Mouse (Mus musculus) heart, embryonic 16.5 days (tissue): ENCODE data around the gene March6. TPM values are rescaled to one million over a fixed set of nuclear protein-coding genes. Genes with fewer than 3 reads are reported as not detected.
A peak's percentile ranks its signal among the peaks of the same experiment; 100 is the strongest.

Experiments
- ATAC-seq: fragments of 200-750 bp; cut with Nextera tagmentation; replicated peaks from 2 replicates; pipeline ENCODE4 v1.8.0; 2017; ENCODE audit warnings: moderate number of reproducible peaks; ENCODE audit not compliant: insufficient read depth, low FRiP score; ENCODE audit errors: extremely low read depth
- H3K27ac ChIP-seq: fragments of 300-500 bp; sonication (generic); 2 replicates; pipeline ENCODE4 v1.5.1; 2014; ENCODE audit warnings: mild to moderate bottlenecking, low read length, control low read depth, moderate library complexity
- H3K27me3 ChIP-seq: fragments of 300-500 bp; sonication (generic); 2 replicates; pipeline ENCODE4 v1.6.1; 2014; ENCODE audit warnings: low read length, mixed read lengths; ENCODE audit not compliant: control insufficient read depth, insufficient read depth
- H3K36me3 ChIP-seq: fragments of 300-500 bp; sonication (generic); 2 replicates; pipeline ENCODE4 v1.6.1; 2014; ENCODE audit not compliant: control insufficient read depth, insufficient read depth
- H3K4me1 ChIP-seq: fragments of 300-500 bp; sonication (generic); 2 replicates; pipeline ENCODE4 v1.6.1; 2014; ENCODE audit warnings: low read length, mixed read lengths; ENCODE audit not compliant: control insufficient read depth, insufficient read depth
- H3K4me2 ChIP-seq: fragments of 300-500 bp; sonication (generic); 2 replicates; pipeline ENCODE4 v1.6.1; 2014; ENCODE audit warnings: low read depth, mild to moderate bottlenecking, control low read depth, low read length
- H3K4me3 ChIP-seq: fragments of 300-500 bp; sonication (generic); 2 replicates; pipeline ENCODE4 v1.5.1; 2014; ENCODE audit warnings: mild to moderate bottlenecking, control low read depth, low read length
- H3K9ac ChIP-seq: fragments of 300-500 bp; sonication (generic); 2 replicates; pipeline ENCODE4 v1.6.1; 2014; ENCODE audit warnings: low read length, control low read depth
- H3K9me3 ChIP-seq: fragments of 300-500 bp; sonication (generic); replicated peaks from 2 replicates; pipeline ENCODE4 v1.6.1; 2016; ENCODE audit warnings: low read length; ENCODE audit not compliant: control insufficient read depth
- WGBS: fragments of 180-500 bp; shearing (Covaris S2); extraction: QIAGEN DNeasy Blood & Tissue Kit; methylation state at CpG from one replicate; pipeline ENCODE4 v1.1.7; 2014; 5-methylcytosine and 5-hydroxymethylcytosine counted together
- polyA plus RNA-seq: library from polyadenylated mRNA; unstranded; fragments of >200 nt; fragmentation: Nextera tagmentation; extraction: Ambion mirVana; gene quantifications from 2 replicates; pipeline ENCODE4 v1.2.1, GENCODE M21; 2015

The March6 gene
- polyA plus RNA-seq, 1 experiment from 2014 or later = 29.0 TPM

DNA sequence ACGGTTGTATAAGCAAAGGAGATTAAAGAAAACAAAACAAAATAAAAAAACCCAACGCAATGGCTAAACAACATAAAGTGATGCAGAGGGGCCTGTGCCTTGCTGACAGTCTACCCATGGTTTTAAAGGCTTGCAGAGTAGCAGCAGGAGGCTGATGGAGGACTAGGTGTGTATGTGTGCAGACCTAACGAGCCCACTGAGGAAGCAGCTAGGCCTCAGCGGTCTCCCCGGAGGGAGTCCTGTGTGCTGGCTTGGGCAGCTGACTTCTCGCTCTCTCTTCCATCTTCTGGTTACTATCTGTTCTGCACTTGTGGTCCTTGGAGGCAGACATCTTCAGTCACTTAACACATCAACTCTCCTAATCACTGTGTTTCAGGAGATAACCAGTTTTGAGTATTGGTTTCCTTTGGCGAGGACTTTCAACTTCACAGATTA is 76.0 kb downstream of the March6 start:
- Histone ChIP-seq H3K27ac (no peak overlapping the region; the same call in 1 of the 2 replicates), H3K4me1 (peaks cover 9% of the 10 kb centered on the region), H3K9ac (no peak overlapping the region), H3K4me2 (no peak overlapping the region), H3K27me3 (no peaks in the 10 kb centered on the region), H3K36me3 (peaks cover 10% of the 10 kb centered on the region), H3K4me3 (no peak overlapping the region), H3K9me3 (no peaks in the 10 kb centered on the region)
- 65% methylated on average over 7 of the region's 7 CpGs for WGBS
- ATAC-seq = no peak

- Histone ChIP-seq H3K36me3 (peaks cover 10% of the 10 kb centered on the region), H3K27me3 (no peaks in the 10 kb centered on the region), H3K4me2 (peak overlapping the region; percentile 91), H3K9me3 (no peaks in the 10 kb centered on the region), H3K9ac (peak overlapping the region; percentile 87), H3K4me3 (peak overlapping the region; percentile 83), H3K27ac (no peak overlapping the region; the same call in 1 of the 2 replicates), H3K4me1 (peaks cover 10% of the 10 kb centered on the region)
- 48% methylated on average over 10 of the region's 10 CpGs for WGBS
- no peak for ATAC-seq
Observed at GRCm38 (mm10) chr15:31454096-31454860, 76.6 kb downstream of the March6 start.

- Histone ChIP-seq H3K9me3 (no peaks in the 10 kb centered on the region), H3K27ac (peak within 1 kb of the TSS; percentile 85), H3K9ac (peak within 1 kb of the TSS; percentile 87), H3K27me3 (no peaks in the 10 kb centered on the region), H3K4me1 (peaks cover 10% of the 10 kb centered on the region), H3K4me2 (peak within 1 kb of the TSS; percentile 91), H3K36me3 (peaks cover 3% of the 10 kb centered on the region), H3K4me3 (peak within 1 kb of the TSS; percentile 83)
- WGBS = under 1% methylated on average over 54 of the region's 57 CpGs
- peak; percentile 94 for ATAC-seq
Observed at GRCm38 (mm10) chr15:31453098-31453916, 77.5 kb downstream of the March6 start, which contains the start of gene Ropn1l. Gene Ropn1l (minus strand): TSS chr15:31453737.

DNA sequence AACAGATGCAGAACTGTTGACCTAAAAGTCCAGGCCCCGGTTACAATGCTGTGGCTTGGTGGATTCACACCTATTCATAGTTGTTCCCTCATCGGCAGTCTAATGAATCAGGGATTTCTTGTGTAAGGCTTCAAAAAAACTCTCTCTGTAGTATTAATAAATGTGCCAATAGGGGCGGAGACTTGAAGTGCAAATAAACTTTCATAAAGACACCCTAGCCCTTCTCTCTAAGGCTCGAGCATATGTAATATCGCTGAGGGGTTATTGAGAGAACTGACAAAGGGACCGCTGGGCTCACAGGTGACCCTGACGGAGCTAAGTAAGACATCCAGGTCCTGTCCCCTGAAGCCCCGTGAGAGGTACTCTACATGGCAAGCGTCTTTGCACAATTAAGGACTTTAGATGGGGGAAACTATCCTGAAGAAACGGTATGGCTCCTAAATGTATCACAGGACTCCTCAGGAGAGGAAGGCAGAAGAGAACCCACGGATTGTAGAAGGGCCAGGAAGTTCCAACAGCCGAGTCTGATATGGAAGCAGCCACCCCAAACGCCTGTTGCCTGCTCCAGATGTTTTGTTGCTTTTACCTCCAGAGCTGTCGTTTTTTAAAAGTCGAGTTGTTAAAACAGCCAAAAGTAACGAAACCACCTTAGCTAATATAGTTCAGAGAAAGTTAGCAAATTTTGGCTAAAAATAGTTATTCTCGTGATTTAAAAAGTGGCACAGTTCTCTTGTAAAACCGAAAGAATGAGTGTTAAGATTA is 78.3 kb downstream of the March6 start:
- peaks cover 10% of the 10 kb centered on the region for H3K4me1 ChIP-seq
- no peaks in the 10 kb centered on the region; the same call in 1 of the 2 replicates for H3K27me3 ChIP-seq
- H3K9me3 ChIP-seq = no peaks in the 10 kb centered on the region
- H3K4me2 ChIP-seq = peak overlapping the region; percentile 91
- peak overlapping the region; percentile 83 for H3K4me3 ChIP-seq
- ATAC-seq = no peak
- H3K27ac ChIP-seq = peak overlapping the region; percentile 85
- no peaks in the 10 kb centered on the region; the same call in 1 of the 2 replicates for H3K36me3 ChIP-seq
- 45% methylated on average over 18 of the region's 18 CpGs for WGBS
- H3K9ac ChIP-seq = peak overlapping the region; percentile 87

GRCm38 (mm10) chr15:31449772-31450171 is 81.1 kb downstream of the March6 start:
- Histone ChIP-seq H3K4me3 (no peak overlapping the region), H3K4me2 (no peak overlapping the region), H3K9ac (no peak overlapping the region), H3K27ac (no peak overlapping the region), H3K4me1 (peaks cover 10% of the 10 kb centered on the region), H3K27me3 (no peaks in the 10 kb centered on the region; the same call in 1 of the 2 replicates), H3K36me3 (no peaks in the 10 kb centered on the region; the same call in 1 of the 2 replicates), H3K9me3 (no peaks in the 10 kb centered on the region)
- 23% methylated on average over 2 of the region's 2 CpGs for WGBS
- ATAC-seq = no peak

DNA sequence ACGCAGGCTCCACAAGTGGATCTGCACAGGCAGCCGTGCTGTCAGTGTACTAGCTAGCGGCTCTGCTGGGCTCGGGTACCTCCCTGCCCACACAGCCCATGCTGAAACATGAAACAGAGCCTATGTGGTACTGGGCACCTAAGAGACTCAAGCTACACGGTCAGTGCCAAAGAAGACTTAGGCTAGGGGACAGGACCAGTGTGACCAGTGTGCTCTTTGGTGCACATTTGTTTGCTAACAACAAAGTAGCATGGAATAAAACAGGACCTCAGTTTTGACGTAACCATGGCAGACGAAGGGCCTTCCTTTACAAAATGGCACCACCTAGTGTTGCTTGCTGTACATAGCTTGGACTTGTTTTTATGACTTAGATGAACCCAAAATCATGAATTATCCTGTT is 83.7 kb downstream of the March6 start:
- no peaks in the 10 kb centered on the region; the same call in 1 of the 2 replicates for H3K27me3 ChIP-seq
- no peak overlapping the region for H3K27ac ChIP-seq
- H3K4me3 ChIP-seq = no peak overlapping the region
- H3K4me2 ChIP-seq = peak overlapping the region; percentile 34; the same call in 1 of the 2 replicates
- 0 out of 2 replicates have a peak, but pooled peaks cover 3% of the 10 kb centered on the region for H3K4me1 ChIP-seq
- ATAC-seq = peak; percentile 33; the same call in 1 of the 2 replicates
- WGBS = 38% methylated on average over 7 of the region's 7 CpGs
- no peak overlapping the region for H3K9ac ChIP-seq
- no peaks in the 10 kb centered on the region for H3K36me3 ChIP-seq
- H3K9me3 ChIP-seq = no peaks in the 10 kb centered on the region

- H3K4me3 ChIP-seq = no peak overlapping the region
- ATAC-seq = no peak
- 79% methylated on average over 4 of the region's 4 CpGs for WGBS
- no peaks in the 10 kb centered on the region for H3K36me3 ChIP-seq
- no peaks in the 10 kb centered on the region for H3K4me1 ChIP-seq
- no peak overlapping the region for H3K9ac ChIP-seq
- H3K9me3 ChIP-seq = no peaks in the 10 kb centered on the region
- no peaks in the 10 kb centered on the region for H3K27me3 ChIP-seq
- no peak overlapping the region for H3K27ac ChIP-seq
- no peak overlapping the region for H3K4me2 ChIP-seq
Observed at GRCm38 (mm10) chr15:31442698-31443097, 88.2 kb downstream of the March6 start.

DNA sequence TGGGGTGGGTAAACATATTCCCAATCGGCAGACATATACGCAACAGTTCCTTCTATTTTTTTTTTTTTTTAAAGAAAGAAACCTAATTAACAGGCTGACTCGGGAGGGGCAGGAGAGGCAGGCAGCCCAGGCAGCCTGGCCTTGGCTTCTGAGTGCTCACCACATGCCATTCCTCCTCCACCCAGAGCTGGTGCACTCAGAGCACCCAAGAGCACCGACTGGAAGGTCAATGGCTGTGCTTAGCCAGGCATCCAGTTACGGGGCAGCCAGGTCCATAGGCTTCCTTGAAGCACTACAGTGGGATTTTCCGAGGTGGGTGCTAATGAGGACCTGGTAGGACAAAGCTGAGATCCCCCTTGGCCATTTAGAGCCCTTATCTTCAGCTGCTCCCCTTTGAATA is 88.9 kb downstream of the March6 start:
- 55% methylated on average over 6 of the region's 6 CpGs for WGBS

More for the DNA sequence above, 88.9 kb downstream of the March6 start:
- Histone ChIP-seq H3K4me1 (no peaks in the 10 kb centered on the region), H3K4me2 (no peak overlapping the region), H3K9me3 (no peaks in the 10 kb centered on the region), H3K27me3 (no peaks in the 10 kb centered on the region), H3K27ac (no peak overlapping the region), H3K4me3 (no peak overlapping the region), H3K36me3 (no peaks in the 10 kb centered on the region), H3K9ac (no peak overlapping the region)
- no peak for ATAC-seq
